ENCODE assay signal across 14 mouse cellular contexts in genomic region chr2:158094846-158095245, GRCm38 (mm10). TPM values are rescaled to one million over a fixed set of nuclear protein-coding genes. Genes with fewer than 3 reads are reported as not detected.
DNase-seq lines count a peak whose midpoint lies in the region; ATAC-seq and TF ChIP-seq lines count a peak whose summit lies in the region.
"Had no signal": no experiment of that assay in that cellular context is flagged by ENCODE, and none has a peak within 500 bp of the region (broad histone marks: within the 10 kb centered on the region; RNA-seq: fewer than 3 reads in every experiment).

No protein-coding gene starts in this region.

- peaks cover 5% of the 10 kb centered on the region; the same call in 1 of the 2 replicates for H3K27me3 ChIP-seq in heart, embryonic 10.5 days (ENCODE audit: insufficient read depth, poor library complexity, severe bottlenecking)
- no peaks in the 10 kb centered on the region for H3K27me3 ChIP-seq in lung, embryonic 16.5 days (ENCODE audit: control insufficient read depth, insufficient read depth, low read depth, low read length)
- H3K27me3 ChIP-seq in intestine, postnatal 0 days (replicated peaks; ENCODE audit: control insufficient read depth, insufficient read depth, low read length), result no peaks in the 10 kb centered on the region
- no peaks in the 10 kb centered on the region for H3K27me3 ChIP-seq in hindbrain, embryonic 16.5 days (replicated peaks; ENCODE audit: control insufficient read depth, insufficient read depth, low read length)
- H3K27me3 ChIP-seq: embryonic facial prominence, embryonic 12.5 days; forebrain, embryonic 12.5 days had no signal

- intact Hi-C loops in heart, postnatal 25 days (cut with DNase I), result no loop called here

- no peaks in the 10 kb centered on the region for H3K36me3 ChIP-seq in heart, embryonic 10.5 days
- no peaks in the 10 kb centered on the region for H3K36me3 ChIP-seq in lung, embryonic 16.5 days (ENCODE audit: control insufficient read depth, insufficient read depth, low read length)
- no peaks in the 10 kb centered on the region for H3K36me3 ChIP-seq in intestine, postnatal 0 days (ENCODE audit: control insufficient read depth, insufficient read depth)
- no peaks in the 10 kb centered on the region for H3K36me3 ChIP-seq in hindbrain, embryonic 16.5 days (ENCODE audit: control insufficient read depth, insufficient read depth, low read length)
- H3K36me3 ChIP-seq: embryonic facial prominence, embryonic 12.5 days; forebrain, embryonic 12.5 days had no signal

- DNase-seq in heart, embryonic 10.5 days (ENCODE audit: low spot score), result no peak
- no peak for DNase-seq in heart, postnatal 25 days (ENCODE audit: low spot score)
- DNase-seq in lung, postnatal 14 days, result no peak
- DNase-seq in frontal cortex, postnatal 25 days (ENCODE audit: low spot score in 2 of 2), result no peak
- DNase-seq: gastrocnemius, postnatal 25 days had no signal

- H3K9ac ChIP-seq in lung, embryonic 16.5 days (ENCODE audit: low read length), result no peak overlapping the region
- H3K9ac ChIP-seq in intestine, postnatal 0 days (ENCODE audit: low read depth, low read length), result no peak overlapping the region
- no peak overlapping the region for H3K9ac ChIP-seq in hindbrain, embryonic 16.5 days (ENCODE audit: low read depth, low read length)
- H3K9ac ChIP-seq: embryonic facial prominence, embryonic 12.5 days; forebrain, embryonic 12.5 days had no signal

- H3K4me3 ChIP-seq in heart, embryonic 10.5 days, result no peak overlapping the region
- H3K4me3 ChIP-seq in lung, embryonic 16.5 days (ENCODE audit: low read length), result no peak overlapping the region
- no peak overlapping the region for H3K4me3 ChIP-seq in intestine, postnatal 0 days (ENCODE audit: low read depth, low read length)
- no peak overlapping the region for H3K4me3 ChIP-seq in hindbrain, embryonic 16.5 days (ENCODE audit: low read length)
- H3K4me3 ChIP-seq: embryonic facial prominence, embryonic 12.5 days; forebrain, embryonic 12.5 days; left cerebral cortex, adult 2 months; megakaryocyte, embryonic 14.5 days; myocyte had no signal

- no peak for TF ChIP-seq CTCF in intestine, postnatal 0 days (IDR thresholded peaks at IDR 0.05; ENCODE audit: low read depth)

- no peaks in the 10 kb centered on the region for H3K9me3 ChIP-seq in heart, embryonic 10.5 days
- H3K9me3 ChIP-seq in lung, embryonic 16.5 days (ENCODE audit: control insufficient read depth, low read length), result no peaks in the 10 kb centered on the region
- no peaks in the 10 kb centered on the region for H3K9me3 ChIP-seq in intestine, postnatal 0 days (ENCODE audit: control insufficient read depth)
- no peaks in the 10 kb centered on the region for H3K9me3 ChIP-seq in hindbrain, embryonic 16.5 days (ENCODE audit: control insufficient read depth, low read length)
- H3K9me3 ChIP-seq: embryonic facial prominence, embryonic 12.5 days; forebrain, embryonic 12.5 days; megakaryocyte, embryonic 14.5 days had no signal

- H3K27ac ChIP-seq in heart, embryonic 10.5 days, result peak overlapping the region; percentile 8; the same call in 1 of the 2 replicates
- H3K27ac ChIP-seq in lung, embryonic 16.5 days (ENCODE audit: low read length), result peak overlapping the region; percentile 80
- peak overlapping the region; percentile 17; the same call in 1 of the 2 replicates for H3K27ac ChIP-seq in intestine, postnatal 0 days (ENCODE audit: low read depth, low read length)
- H3K27ac ChIP-seq in hindbrain, embryonic 16.5 days (ENCODE audit: low read depth, low read length), result no peak overlapping the region
- H3K27ac ChIP-seq: embryonic facial prominence, embryonic 12.5 days; forebrain, embryonic 12.5 days; left cerebral cortex, adult 2 months had no signal

- H3K4me2 ChIP-seq in lung, embryonic 16.5 days (ENCODE audit: low read depth, low read length), result no peak overlapping the region
- H3K4me2 ChIP-seq in intestine, postnatal 0 days (replicated peaks; ENCODE audit: low read depth), result no peak overlapping the region
- no peak overlapping the region for H3K4me2 ChIP-seq in hindbrain, embryonic 16.5 days (ENCODE audit: low read length)
- H3K4me2 ChIP-seq: embryonic facial prominence, embryonic 12.5 days; forebrain, embryonic 12.5 days had no signal

- peaks cover 30% of the 10 kb centered on the region for H3K4me1 ChIP-seq in heart, embryonic 10.5 days
- peaks cover 34% of the 10 kb centered on the region for H3K4me1 ChIP-seq in lung, embryonic 16.5 days (replicated peaks; ENCODE audit: control insufficient read depth, insufficient read depth, low read length)
- no peaks in the 10 kb centered on the region for H3K4me1 ChIP-seq in intestine, postnatal 0 days (replicated peaks; ENCODE audit: control insufficient read depth, insufficient read depth, low read length)
- H3K4me1 ChIP-seq in hindbrain, embryonic 16.5 days (ENCODE audit: control insufficient read depth, insufficient read depth, low read depth, low read length), result no peaks in the 10 kb centered on the region; the same call in 1 of the 2 replicates
- H3K4me1 ChIP-seq: forebrain, embryonic 12.5 days had no signal

- ATAC-seq in lung, embryonic 16.5 days (ENCODE audit: low read depth), result peak; percentile 70
- ATAC-seq in intestine, postnatal 0 days, result no peak
- no peak for ATAC-seq in hindbrain, embryonic 16.5 days
- no peak for ATAC-seq in CD4-positive, CD25-positive, alpha-beta regulatory T cell, adult 4 months

- 79% methylated on average over 5 of the region's 5 CpGs for WGBS in heart, embryonic 10.5 days
- WGBS in lung, embryonic 16.5 days, result 33% methylated on average over 5 of the region's 5 CpGs
- WGBS in intestine, postnatal 0 days, result 56% methylated on average over 5 of the region's 5 CpGs
- WGBS in hindbrain, embryonic 16.5 days, result 77% methylated on average over 5 of the region's 5 CpGs

RNA-seq across cellular contexts. Expression of gene Tgm2, which starts 51.4 kb away (rescaled TPM):
- polyA plus RNA-seq in heart, embryonic 10.5 days (2016; fragmentation: Nextera tagmentation; extraction: Ambion mirVana), result 134 and 256 TPM in 2 replicates
- 100 to 1,000 TPM; 238 to 253 TPM for total RNA-seq in heart, postnatal 25 days (2021)
- 75.8 and 81.6 TPM in 2 replicates for polyA plus RNA-seq in lung, embryonic 16.5 days (2015; fragmentation: Nextera tagmentation; extraction: Ambion mirVana)
- 40.0 and 40.4 TPM in 2 replicates for polyA plus RNA-seq in intestine, postnatal 0 days (2015; fragmentation: Nextera tagmentation; extraction: Ambion mirVana)
- 7.9 and 11.4 TPM in 2 replicates for polyA plus RNA-seq in hindbrain, embryonic 16.5 days (2015; fragmentation: Nextera tagmentation; extraction: Ambion mirVana)
- polyA plus RNA-seq in CD4-positive, CD25-positive, alpha-beta regulatory T cell, adult 4 months (2017; shearing (Covaris generic)), result 1 to 10 TPM; 3.1 to 4.4 TPM
